In genomic region chr3:107808013-107808750, GRCm38 (mm10) we compare ENCODE assay signal across 10 mouse cellular contexts. TPM values are rescaled to one million over a fixed set of nuclear protein-coding genes. Genes with fewer than 3 reads are reported as not detected.
DNase-seq lines count a peak whose midpoint lies in the region; ATAC-seq and TF ChIP-seq lines count a peak whose summit lies in the region.
"Had no signal": no experiment of that assay in that cellular context is flagged by ENCODE, and none has a peak within 500 bp of the region (broad histone marks: within the 10 kb centered on the region; RNA-seq: fewer than 3 reads in every experiment).

No protein-coding gene starts in this region.

- no peak overlapping the region for H3K9ac ChIP-seq in heart, embryonic 15.5 days
- no peak overlapping the region for H3K9ac ChIP-seq in midbrain, embryonic 14.5 days (replicated peaks; ENCODE audit: low read length)
- H3K9ac ChIP-seq: neural tube, embryonic 12.5 days had no signal

- no peak for TF ChIP-seq CTCF in kidney, adult 2 months (conservative IDR thresholded peaks at IDR 0.05; ENCODE audit: insufficient read depth, insufficient read length, low read depth, low read length)
- no peak for TF ChIP-seq CTCF in small intestine, adult 2 months (IDR thresholded peaks at IDR 0.05; ENCODE audit: extremely low read depth, insufficient read length, insufficient replicate concordance, low read depth, low read length)

- no peak for ATAC-seq in heart, embryonic 15.5 days (replicated peaks; ENCODE audit: insufficient number of reproducible peaks, insufficient read depth, low FRiP score, low read depth)
- no peak for ATAC-seq in midbrain, embryonic 14.5 days (ENCODE audit: low FRiP score, low TSS enrichment)

- TF ChIP-seq POLR2A in kidney, adult 2 months (IDR thresholded peaks at IDR 0.05; ENCODE audit: low read depth, low read length) = no peak
- no peak for TF ChIP-seq POLR2A in small intestine, adult 2 months (IDR thresholded peaks at IDR 0.05; ENCODE audit: low read depth, low read length)

- H3K27me3 ChIP-seq in heart, embryonic 15.5 days = no peaks in the 10 kb centered on the region
- no peaks in the 10 kb centered on the region for H3K27me3 ChIP-seq in midbrain, embryonic 14.5 days (ENCODE audit: control insufficient read depth, insufficient read depth, low read length)
- H3K27me3 ChIP-seq in midbrain, embryonic 10.5 days (ENCODE audit: low read depth, poor library complexity, severe bottlenecking) = no peaks in the 10 kb centered on the region
- no peaks in the 10 kb centered on the region; the same call in 1 of the 2 replicates for H3K27me3 ChIP-seq in kidney, adult 2 months (replicated peaks; ENCODE audit: control insufficient read depth, insufficient read depth, low read length)
- H3K27me3 ChIP-seq in small intestine, adult 2 months (ENCODE audit: control insufficient read depth, insufficient read depth, low read length) = no peaks in the 10 kb centered on the region
- H3K27me3 ChIP-seq: neural tube, embryonic 12.5 days had no signal

- no peak for DNase-seq in heart, postnatal 4 days
- peak; percentile 31 for DNase-seq in midbrain, embryonic 14.5 days
- no peak for DNase-seq in midbrain, embryonic 10.5 days (ENCODE audit: low spot score)
- DNase-seq in kidney, adult 2 months = peak; percentile 77
- DNase-seq in right cerebral cortex, adult 18-20 months = no peak
- no peak for DNase-seq in T-cell, adult 2 months (ENCODE audit: low spot score)
- DNase-seq: thymus, adult 2 months had no signal

- no peaks in the 10 kb centered on the region for H3K36me3 ChIP-seq in heart, embryonic 15.5 days
- no peaks in the 10 kb centered on the region for H3K36me3 ChIP-seq in midbrain, embryonic 14.5 days (ENCODE audit: control insufficient read depth, insufficient read depth, low read length)
- H3K36me3 ChIP-seq in midbrain, embryonic 10.5 days = no peaks in the 10 kb centered on the region
- no peaks in the 10 kb centered on the region for H3K36me3 ChIP-seq in kidney, adult 2 months (ENCODE audit: control insufficient read depth, insufficient read depth, low read length)
- H3K36me3 ChIP-seq in small intestine, adult 2 months (ENCODE audit: control insufficient read depth, insufficient read depth, low read length) = no peaks in the 10 kb centered on the region
- H3K36me3 ChIP-seq: neural tube, embryonic 12.5 days had no signal

- 30% methylated on average over 14 of the region's 14 CpGs for WGBS in heart, embryonic 15.5 days
- 50% methylated on average over 14 of the region's 14 CpGs for WGBS in midbrain, embryonic 14.5 days
- 72% methylated on average over 14 of the region's 14 CpGs for WGBS in midbrain, embryonic 10.5 days
- WGBS in kidney, adult 2 months = 6% methylated on average over 14 of the region's 14 CpGs
- 58% methylated on average over 14 of the region's 14 CpGs for whole genome bisulfite sequencing in small intestine, adult 2 months

- no peaks in the 10 kb centered on the region for H3K9me3 ChIP-seq in heart, embryonic 15.5 days (replicated peaks)
- H3K9me3 ChIP-seq in midbrain, embryonic 14.5 days (ENCODE audit: control insufficient read depth, low read length) = no peaks in the 10 kb centered on the region
- H3K9me3 ChIP-seq in midbrain, embryonic 10.5 days (replicated peaks) = no peaks in the 10 kb centered on the region
- H3K9me3 ChIP-seq: neural tube, embryonic 12.5 days had no signal

- H3K4me2 ChIP-seq in heart, embryonic 15.5 days = peak overlapping the region; percentile 9; the same call in 1 of the 2 replicates
- no peak overlapping the region for H3K4me2 ChIP-seq in midbrain, embryonic 14.5 days (ENCODE audit: low read length)
- H3K4me2 ChIP-seq: neural tube, embryonic 12.5 days had no signal

- H3K4me1 ChIP-seq in heart, embryonic 15.5 days (replicated peaks) = peaks cover 12% of the 10 kb centered on the region
- H3K4me1 ChIP-seq in midbrain, embryonic 14.5 days (ENCODE audit: control insufficient read depth, insufficient read depth, low read length) = peaks cover 9% of the 10 kb centered on the region
- peaks cover 15% of the 10 kb centered on the region for H3K4me1 ChIP-seq in midbrain, embryonic 10.5 days
- peaks cover 22% of the 10 kb centered on the region for H3K4me1 ChIP-seq in kidney, adult 2 months (ENCODE audit: control insufficient read depth, insufficient read depth, low read length)
- peaks cover 13% of the 10 kb centered on the region; the same call in 1 of the 2 replicates for H3K4me1 ChIP-seq in small intestine, adult 2 months (ENCODE audit: control insufficient read depth, insufficient read depth, insufficient read length, low read length)

- H3K4me3 ChIP-seq in heart, embryonic 15.5 days = no peak overlapping the region
- H3K4me3 ChIP-seq in midbrain, embryonic 14.5 days (replicated peaks; ENCODE audit: low read depth, low read length) = no peak overlapping the region
- no peak overlapping the region for H3K4me3 ChIP-seq in midbrain, embryonic 10.5 days
- no peak overlapping the region for H3K4me3 ChIP-seq in kidney, adult 2 months (ENCODE audit: insufficient read depth, low read depth, low read length)
- no peak overlapping the region for H3K4me3 ChIP-seq in small intestine, adult 2 months (ENCODE audit: low read depth, low read length)
- H3K4me3 ChIP-seq: neural tube, embryonic 12.5 days had no signal

- no peak overlapping the region for H3K27ac ChIP-seq in heart, embryonic 15.5 days
- H3K27ac ChIP-seq in midbrain, embryonic 14.5 days (replicated peaks; ENCODE audit: low read depth, low read length) = no peak overlapping the region
- H3K27ac ChIP-seq in midbrain, embryonic 10.5 days (replicated peaks) = no peak overlapping the region
- H3K27ac ChIP-seq in kidney, adult 2 months (ENCODE audit: insufficient read depth, low read depth, low read length) = peak overlapping the region; percentile 60
- 0 out of 2 replicates have a peak overlapping the region, but pooled peaks have one; percentile 12 for H3K27ac ChIP-seq in small intestine, adult 2 months (ENCODE audit: insufficient read depth, low read depth, low read length)
- H3K27ac ChIP-seq: neural tube, embryonic 12.5 days had no signal

RNA-seq across cellular contexts. Expression of gene Csf1, which starts 47.9 kb away (rescaled TPM):
- polyA plus RNA-seq in heart, embryonic 15.5 days (2015; fragmentation: Nextera tagmentation; extraction: Ambion mirVana) = 8.0 and 11.2 TPM in 2 replicates
- 10 to 100 TPM; 14.8 to 15.4 TPM for total RNA-seq in heart, postnatal 4 days (2021)
- polyA plus RNA-seq in midbrain, embryonic 14.5 days (2014; fragmentation: Nextera tagmentation; extraction: Ambion mirVana) = 2.3 and 7.6 TPM in 2 replicates
- 6.5 and 7.7 TPM in 2 replicates for polyA plus RNA-seq in midbrain, embryonic 10.5 days (2016; fragmentation: Nextera tagmentation; extraction: Ambion mirVana)
- polyA plus RNA-seq in kidney, adult 2 months (2012; rRNA removed) = 10.7 and 12.4 TPM in 2 replicates
- polyA plus RNA-seq in small intestine, adult 2 months (2012; rRNA removed) = 7.7 and 9.7 TPM in 2 replicates

Comparison
In these comparisons a context has a peak if more than half of its experiments do, and no peak if none do; other contexts are left out.
1. DNase-seq: peak in midbrain, embryonic 14.5 days (single experiment) and kidney, adult 2 months (single experiment); none in heart, postnatal 4 days (single experiment), midbrain, embryonic 10.5 days (single experiment), right cerebral cortex, adult 18-20 months (single experiment) and T-cell, adult 2 months (single experiment).
2. H3K27ac ChIP-seq: peak in kidney, adult 2 months (single experiment) and small intestine, adult 2 months (single experiment); none in heart, embryonic 15.5 days (single experiment), midbrain, embryonic 14.5 days (single experiment) and midbrain, embryonic 10.5 days (single experiment).